Mouse (Mus musculus) right cerebral cortex, postnatal 36 days (tissue): ENCODE results near the gene Hhipl1.
A peak's percentile ranks its signal among the peaks of the same experiment; 100 is the strongest.

Source experiments
- DNase-seq, 2 experiments: peaks; one replicate each; pipeline ENCODE4 v3.0.0; 2022; ENCODE audit warnings: low spot score in 2 of 2, mixed read lengths in 1 of 2

The Hhipl1 gene

GRCm38 (mm10) chr12:108277341-108277841 is 28.7 kb upstream of the Hhipl1 start:
- DNase-seq = no peak

- DNase-seq = no peak
These were observed 27.7 kb upstream of the Hhipl1 start for GRCm38 (mm10) chr12:108278221-108278918.

- DNase-seq = no peak
These were observed 21.4 kb upstream of the Hhipl1 start for GRCm38 (mm10) chr12:108284455-108285224.

GRCm38 (mm10) chr12:108285225-108286011 is 20.7 kb upstream of the Hhipl1 start:
- DNase-seq = no peak

- DNase-seq = no peak
These were observed 19.7 kb upstream of the Hhipl1 start for GRCm38 (mm10) chr12:108286381-108286780.

- no peak for DNase-seq
These were observed 19.1 kb upstream of the Hhipl1 start for GRCm38 (mm10) chr12:108287011-108287410.

GRCm38 (mm10) chr12:108288127-108288880 is 17.8 kb upstream of the Hhipl1 start:
- no peak for DNase-seq

- no peak for DNase-seq
These were observed 13.7 kb upstream of the Hhipl1 start for GRCm38 (mm10) chr12:108292419-108292818.

- DNase-seq = peak in 1 of 2 experiments; percentile 62
These were observed 13.1 kb upstream of the Hhipl1 start for GRCm38 (mm10) chr12:108292957-108293356.

- DNase-seq = no peak
These were observed 11.4 kb upstream of the Hhipl1 start for GRCm38 (mm10) chr12:108294620-108295019.

- DNase-seq = no peak
These were observed 9.0 kb upstream of the Hhipl1 start for GRCm38 (mm10) chr12:108297033-108297432.

- no peak for DNase-seq
These were observed 5.1 kb upstream of the Hhipl1 start for GRCm38 (mm10) chr12:108301006-108301405.

- no peak for DNase-seq
These were observed 2.2 kb upstream of the Hhipl1 start for GRCm38 (mm10) chr12:108303778-108304365.

- no peak for DNase-seq
These were observed 898 bp upstream of the Hhipl1 start for GRCm38 (mm10) chr12:108305172-108305571.

- no peak for DNase-seq
These were observed 1.5 kb downstream of the Hhipl1 start for GRCm38 (mm10) chr12:108307553-108307952.

- no peak for DNase-seq
These were observed 2.3 kb downstream of the Hhipl1 start for GRCm38 (mm10) chr12:108308363-108308856.

- no peak for DNase-seq
These were observed 3.2 kb downstream of the Hhipl1 start for GRCm38 (mm10) chr12:108309116-108309794.

- DNase-seq = no peak
These were observed 4.0 kb downstream of the Hhipl1 start for GRCm38 (mm10) chr12:108310041-108310440.

GRCm38 (mm10) chr12:108310456-108311027 is 4.5 kb downstream of the Hhipl1 start:
- DNase-seq = no peak
